Mouse (Mus musculus) megakaryocyte, embryonic 14.5 days (primary cell): Measurements from ENCODE around the gene Ntm. TPM values are rescaled to one million over a fixed set of nuclear protein-coding genes. Genes with fewer than 3 reads are reported as not detected.

Source experiments
- H3K27me3 ChIP-seq: replicated peaks from 2 replicates; pipeline ENCODE3; 2012; ENCODE audit warnings: inconsistent platforms
- H3K36me3 ChIP-seq: replicated peaks from 2 replicates; pipeline ENCODE3; 2012; ENCODE audit warnings: low read length, inconsistent platforms, mixed read lengths
- H3K4me1 ChIP-seq: 2 replicates; pipeline ENCODE4 v1.6.1; 2012; ENCODE audit warnings: inconsistent platforms
- H3K4me3 ChIP-seq: replicated peaks from 2 replicates; pipeline ENCODE3; 2012; ENCODE audit warnings: moderate library complexity, mild to moderate bottlenecking, inconsistent platforms
- H3K9me3 ChIP-seq: 2 replicates; pipeline ENCODE4 v1.6.1; 2012; ENCODE audit warnings: inconsistent platforms
- FLI1 ChIP-seq: IDR thresholded peaks from 2 replicates; pipeline ENCODE4 v1.6.1; 2012; ENCODE audit warnings: low read length, inconsistent platforms, mixed read lengths
- GATA1 ChIP-seq: IDR thresholded peaks from 3 replicates; pipeline ENCODE4 v1.6.1; 2012; ENCODE audit warnings: mixed read lengths, low read length, inconsistent platforms, borderline replicate concordance
- polyA plus RNA-seq: library from polyadenylated mRNA; stranded (reverse); fragments of >175 nt; gene quantifications from 2 replicates; pipeline ENCODE4 v1.2.3, GENCODE M21; 2012; ENCODE audit warnings: low replicate concordance; ENCODE audit not compliant: insufficient read depth

The Ntm gene
- polyA plus RNA-seq, 1 experiment, result not detected

- H3K4me3 ChIP-seq, result no peak overlapping the region
- TF ChIP-seq GATA1 (no peak), FLI1 (no peak)
- no peaks in the 10 kb centered on the region for H3K4me1 ChIP-seq
- H3K9me3 ChIP-seq, result peaks cover 17% of the 10 kb centered on the region; the same call in 1 of the 2 replicates
- H3K27me3 ChIP-seq, result no peaks in the 10 kb centered on the region
- H3K36me3 ChIP-seq, result no peaks in the 10 kb centered on the region
Measured at GRCm38 (mm10) chr9:29531147-29531917, 431.6 kb downstream of the Ntm start.

- Histone ChIP-seq H3K9me3 (peaks cover 19% of the 10 kb centered on the region), H3K4me1 (no peaks in the 10 kb centered on the region), H3K4me3 (no peak overlapping the region), H3K36me3 (no peaks in the 10 kb centered on the region), H3K27me3 (no peaks in the 10 kb centered on the region)
- TF ChIP-seq FLI1 (no peak), GATA1 (no peak)
Measured at GRCm38 (mm10) chr9:29524109-29524508, 438.8 kb downstream of the Ntm start.

- Histone ChIP-seq H3K9me3 (peaks cover 26% of the 10 kb centered on the region), H3K36me3 (no peaks in the 10 kb centered on the region), H3K27me3 (no peaks in the 10 kb centered on the region), H3K4me1 (no peaks in the 10 kb centered on the region), H3K4me3 (no peak overlapping the region)
- no peak for TF ChIP-seq GATA1
- no peak for TF ChIP-seq FLI1
Measured at GRCm38 (mm10) chr9:29523221-29523620, 439.7 kb downstream of the Ntm start.

- H3K27me3 ChIP-seq, result no peaks in the 10 kb centered on the region
- no peak overlapping the region for H3K4me3 ChIP-seq
- no peaks in the 10 kb centered on the region for H3K4me1 ChIP-seq
- H3K9me3 ChIP-seq, result peaks cover 22% of the 10 kb centered on the region
- TF ChIP-seq FLI1 (no peak), GATA1 (no peak)
- H3K36me3 ChIP-seq, result no peaks in the 10 kb centered on the region
Measured at GRCm38 (mm10) chr9:29519181-29519580, 443.8 kb downstream of the Ntm start.

- Histone ChIP-seq H3K27me3 (no peaks in the 10 kb centered on the region), H3K36me3 (no peaks in the 10 kb centered on the region), H3K4me1 (no peaks in the 10 kb centered on the region), H3K9me3 (peaks cover 22% of the 10 kb centered on the region), H3K4me3 (no peak overlapping the region)
- TF ChIP-seq GATA1 (no peak), FLI1 (no peak)
Measured at GRCm38 (mm10) chr9:29516688-29517087, 446.3 kb downstream of the Ntm start.

- H3K4me1 ChIP-seq, result no peaks in the 10 kb centered on the region
- H3K9me3 ChIP-seq, result peaks cover 22% of the 10 kb centered on the region
- no peaks in the 10 kb centered on the region for H3K27me3 ChIP-seq
- no peak for TF ChIP-seq GATA1
- TF ChIP-seq FLI1, result no peak
- H3K4me3 ChIP-seq, result no peak overlapping the region
- no peaks in the 10 kb centered on the region for H3K36me3 ChIP-seq
Measured at GRCm38 (mm10) chr9:29514588-29515356, 448.2 kb downstream of the Ntm start.

- Histone ChIP-seq H3K9me3 (no peaks in the 10 kb centered on the region), H3K27me3 (no peaks in the 10 kb centered on the region), H3K4me1 (no peaks in the 10 kb centered on the region), H3K36me3 (no peaks in the 10 kb centered on the region), H3K4me3 (no peak overlapping the region)
- TF ChIP-seq FLI1 (no peak), GATA1 (no peak)
Measured at GRCm38 (mm10) chr9:29496002-29496401, 466.9 kb downstream of the Ntm start.

GRCm38 (mm10) chr9:29482272-29482671 lies 480.7 kb downstream of the Ntm start:
- Histone ChIP-seq H3K36me3 (no peaks in the 10 kb centered on the region), H3K27me3 (no peaks in the 10 kb centered on the region), H3K9me3 (peaks cover 8% of the 10 kb centered on the region; the same call in 1 of the 2 replicates), H3K4me3 (no peak overlapping the region), H3K4me1 (no peaks in the 10 kb centered on the region)
- TF ChIP-seq GATA1 (no peak), FLI1 (no peak)

- H3K4me3 ChIP-seq, result no peak overlapping the region
- H3K9me3 ChIP-seq, result 0 out of 2 replicates have a peak, but pooled peaks cover 5% of the 10 kb centered on the region
- H3K27me3 ChIP-seq, result no peaks in the 10 kb centered on the region
- no peaks in the 10 kb centered on the region for H3K4me1 ChIP-seq
- no peaks in the 10 kb centered on the region for H3K36me3 ChIP-seq
- TF ChIP-seq GATA1 (no peak), FLI1 (no peak)
Measured at GRCm38 (mm10) chr9:29479051-29479450, 483.9 kb downstream of the Ntm start.

GRCm38 (mm10) chr9:29477219-29477618 lies 485.7 kb downstream of the Ntm start:
- H3K36me3 ChIP-seq, result no peaks in the 10 kb centered on the region
- H3K27me3 ChIP-seq, result no peaks in the 10 kb centered on the region
- H3K4me1 ChIP-seq, result no peaks in the 10 kb centered on the region
- TF ChIP-seq FLI1, result no peak
- no peak overlapping the region for H3K4me3 ChIP-seq
- H3K9me3 ChIP-seq, result 0 out of 2 replicates have a peak, but pooled peaks cover 5% of the 10 kb centered on the region
